Mouse (Mus musculus) testis, adult 2 months (tissue): ENCODE measurements around the gene Mrpl28.

ENCODE experiments used
- CTCF ChIP-seq: fragments of 200-500 bp; IDR thresholded peaks from 2 replicates; pipeline ENCODE4 v1.5.1; 2012; ENCODE audit warnings: low read depth, mild to moderate bottlenecking, inconsistent platforms, low read length, moderate library complexity; ENCODE audit not compliant: control insufficient read depth, insufficient read depth, insufficient replicate concordance
- POLR2A ChIP-seq: fragments of 200-500 bp; IDR thresholded peaks from 2 replicates; pipeline ENCODE4 v1.6.1; 2012; ENCODE audit warnings: low read depth, mild to moderate bottlenecking, inconsistent platforms, low read length, moderate library complexity; ENCODE audit not compliant: control insufficient read depth

- TF ChIP-seq CTCF = no peak
- no peak for TF ChIP-seq POLR2A
Observed at GRCm38 (mm10) chr17:26162736-26163135, 39.4 kb downstream of the Mrpl28 start.
